Mouse (Mus musculus): ENCODE data around the gene Ifnk.

The Ifnk gene

DNA sequence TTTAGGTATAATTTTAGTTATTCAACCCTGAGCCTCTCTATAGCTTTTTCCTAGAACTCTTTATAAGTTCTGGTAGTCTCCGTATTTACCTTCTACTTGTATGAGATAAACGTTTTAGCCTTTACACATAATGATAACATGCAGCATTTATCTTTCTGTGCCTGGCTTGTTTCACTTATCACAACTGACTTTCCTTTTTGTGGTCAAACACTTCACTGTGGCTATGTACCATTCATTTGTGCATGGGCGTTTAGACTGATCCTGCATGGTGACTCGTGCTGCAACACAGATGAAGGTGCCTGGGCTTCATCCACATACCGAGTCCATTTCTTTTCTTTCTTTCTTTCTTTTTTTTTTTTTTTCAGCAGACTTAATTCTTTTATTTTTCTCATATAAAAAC lies 49.8 kb downstream of the Ifnk start:
- DNase-seq = no peak

Measured in spleen, adult 18-20 months (tissue).